Comparison of ENCODE assay signal across 9 mouse cellular contexts in genomic region chr2:118509688-118510446, GRCm38 (mm10). TPM values are rescaled to one million over a fixed set of nuclear protein-coding genes. Genes with fewer than 3 reads are reported as not detected.
A peak's percentile ranks its signal among the peaks of the same experiment; 100 is the strongest.
DNase-seq lines count a peak whose midpoint lies in the region; ATAC-seq and TF ChIP-seq lines count a peak whose summit lies in the region.
"Had no signal": no experiment of that assay in that cellular context is flagged by ENCODE, and none has a peak within 500 bp of the region (broad histone marks: within the 10 kb centered on the region; RNA-seq: fewer than 3 reads in every experiment).

No protein-coding gene starts in this region.

- H3K9ac ChIP-seq in forebrain, postnatal 0 days: no peak overlapping the region
- peak overlapping the region; percentile 8; the same call in 1 of the 2 replicates for H3K9ac ChIP-seq in lung, embryonic 15.5 days
- H3K9ac ChIP-seq in hindbrain, postnatal 0 days (replicated peaks; ENCODE audit: low read length): no peak overlapping the region
- H3K9ac ChIP-seq in neural tube, embryonic 15.5 days (replicated peaks): no peak overlapping the region

- TF ChIP-seq CTCF in forebrain, postnatal 0 days (IDR thresholded peaks at IDR 0.05; ENCODE audit: low read depth): no peak
- no peak for TF ChIP-seq CTCF in hindbrain, postnatal 0 days (IDR thresholded peaks at IDR 0.05; ENCODE audit: low read depth)
- no peak for TF ChIP-seq CTCF in left cerebral cortex, adult 2 months (IDR thresholded peaks at IDR 0.05)

- no peak for DNase-seq in forebrain, embryonic 10.5 days (ENCODE audit: extremely low spot score, low spot score)
- no peak for DNase-seq in forebrain, postnatal 0 days
- DNase-seq in lung, postnatal 25 days (ENCODE audit: low spot score): no peak
- no peak for DNase-seq in hindbrain, postnatal 0 days (ENCODE audit: low spot score)
- DNase-seq in left cerebral cortex, adult 2 months (ENCODE audit: extremely low spot score in 1 of 2, low spot score in 2 of 2): no peak
- DNase-seq: thymus, postnatal 4 days had no signal

- WGBS in forebrain, embryonic 10.5 days: 51% methylated on average over 8 of the region's 8 CpGs
- 41% methylated on average over 8 of the region's 8 CpGs for WGBS in forebrain, postnatal 0 days
- 39% methylated on average over 8 of the region's 8 CpGs for WGBS in lung, embryonic 15.5 days
- 53% methylated on average over 7 of the region's 8 CpGs for WGBS in hindbrain, postnatal 0 days
- WGBS in neural tube, embryonic 15.5 days: 42% methylated on average over 8 of the region's 8 CpGs

- no peak for ATAC-seq in forebrain, postnatal 0 days
- no peak for ATAC-seq in lung, embryonic 15.5 days (ENCODE audit: borderline replicate concordance, extremely low read depth, low FRiP score, low TSS enrichment)
- no peak for ATAC-seq in hindbrain, postnatal 0 days
- ATAC-seq in neural tube, embryonic 15.5 days (ENCODE audit: low FRiP score): no peak
- ATAC-seq in erythroblast, adult 5-6 weeks (replicated peaks; ENCODE audit: low FRiP score, poor library complexity, severe bottlenecking): no peak

- peak overlapping the region; percentile 34 for H3K4me3 ChIP-seq in forebrain, embryonic 10.5 days
- no peak overlapping the region for H3K4me3 ChIP-seq in forebrain, postnatal 0 days (ENCODE audit: low read depth, low read length)
- H3K4me3 ChIP-seq in lung, embryonic 15.5 days: no peak overlapping the region
- no peak overlapping the region for H3K4me3 ChIP-seq in hindbrain, postnatal 0 days (ENCODE audit: low read length)
- H3K4me3 ChIP-seq in neural tube, embryonic 15.5 days (replicated peaks): no peak overlapping the region
- no peak overlapping the region for H3K4me3 ChIP-seq in left cerebral cortex, adult 2 months

- H3K36me3 ChIP-seq in forebrain, embryonic 10.5 days (replicated peaks): no peaks in the 10 kb centered on the region
- H3K36me3 ChIP-seq in forebrain, postnatal 0 days (ENCODE audit: insufficient read depth): no peaks in the 10 kb centered on the region
- H3K36me3 ChIP-seq in lung, embryonic 15.5 days: no peaks in the 10 kb centered on the region
- H3K36me3 ChIP-seq in hindbrain, postnatal 0 days (ENCODE audit: insufficient read depth, low read length): no peaks in the 10 kb centered on the region
- H3K36me3 ChIP-seq in neural tube, embryonic 15.5 days: no peaks in the 10 kb centered on the region

- intact Hi-C loops in left cerebral cortex, adult 2 months (cut with DNase I): loop anchor here (2.0 kb wide), 1 partner anchor 39 kb away; the partner anchor contains the start of gene Bmf

- H3K4me1 ChIP-seq in forebrain, embryonic 10.5 days: peaks cover 43% of the 10 kb centered on the region
- H3K4me1 ChIP-seq in forebrain, postnatal 0 days (ENCODE audit: insufficient read depth): no peaks in the 10 kb centered on the region
- peaks cover 32% of the 10 kb centered on the region for H3K4me1 ChIP-seq in lung, embryonic 15.5 days
- peaks cover 7% of the 10 kb centered on the region; the same call in 1 of the 2 replicates for H3K4me1 ChIP-seq in hindbrain, postnatal 0 days (ENCODE audit: insufficient read depth, low read length)
- H3K4me1 ChIP-seq in neural tube, embryonic 15.5 days: peaks cover 16% of the 10 kb centered on the region

- H3K9me3 ChIP-seq in forebrain, embryonic 10.5 days: no peaks in the 10 kb centered on the region
- H3K9me3 ChIP-seq in forebrain, postnatal 0 days (ENCODE audit: low read length): no peaks in the 10 kb centered on the region
- H3K9me3 ChIP-seq in lung, embryonic 15.5 days: no peaks in the 10 kb centered on the region
- no peaks in the 10 kb centered on the region for H3K9me3 ChIP-seq in hindbrain, postnatal 0 days (ENCODE audit: low read length)
- H3K9me3 ChIP-seq in neural tube, embryonic 15.5 days (replicated peaks): no peaks in the 10 kb centered on the region

- H3K4me2 ChIP-seq in forebrain, postnatal 0 days (ENCODE audit: low read depth): no peak overlapping the region
- H3K4me2 ChIP-seq in lung, embryonic 15.5 days: peak overlapping the region; percentile 21; the same call in 1 of the 2 replicates
- peak overlapping the region; percentile 23; the same call in 1 of the 2 replicates for H3K4me2 ChIP-seq in hindbrain, postnatal 0 days (ENCODE audit: low read depth, low read length)
- no peak overlapping the region for H3K4me2 ChIP-seq in neural tube, embryonic 15.5 days

- peak overlapping the region; percentile 88 for H3K27ac ChIP-seq in forebrain, embryonic 10.5 days
- H3K27ac ChIP-seq in forebrain, postnatal 0 days (ENCODE audit: low read depth, low read length): no peak overlapping the region
- H3K27ac ChIP-seq in lung, embryonic 15.5 days: peak overlapping the region; percentile 80
- H3K27ac ChIP-seq in hindbrain, postnatal 0 days: peak overlapping the region; percentile 56; the same call in 1 of the 2 replicates
- peak overlapping the region; percentile 60; the same call in 1 of the 2 replicates for H3K27ac ChIP-seq in neural tube, embryonic 15.5 days (replicated peaks)
- H3K27ac ChIP-seq in left cerebral cortex, adult 2 months: no peak overlapping the region

- peaks cover 20% of the 10 kb centered on the region for H3K27me3 ChIP-seq in forebrain, embryonic 10.5 days (ENCODE audit: poor library complexity, severe bottlenecking)
- H3K27me3 ChIP-seq in forebrain, postnatal 0 days (ENCODE audit: insufficient read depth, low read length): no peaks in the 10 kb centered on the region
- H3K27me3 ChIP-seq in lung, embryonic 15.5 days: no peaks in the 10 kb centered on the region
- no peaks in the 10 kb centered on the region for H3K27me3 ChIP-seq in hindbrain, postnatal 0 days (ENCODE audit: insufficient read depth, low read length)
- H3K27me3 ChIP-seq in neural tube, embryonic 15.5 days (replicated peaks): peaks cover 8% of the 10 kb centered on the region; the same call in 1 of the 2 replicates

RNA-seq across cellular contexts. Expression of gene Srp14, which starts 30.4 kb away (rescaled TPM):
- 238 and 240 TPM in 2 replicates for polyA plus RNA-seq in forebrain, embryonic 10.5 days (2016; fragmentation: Nextera tagmentation; extraction: Ambion mirVana)
- total RNA-seq in forebrain, postnatal 0 days (2014; rRNA removed): 180 and 252 TPM in 2 replicates
- polyA plus RNA-seq in forebrain, postnatal 0 days (2015; fragmentation: Nextera tagmentation; extraction: Ambion mirVana): 357 and 411 TPM in 2 replicates
- 238 and 244 TPM in 2 replicates for polyA plus RNA-seq in lung, embryonic 15.5 days (2015; fragmentation: Nextera tagmentation; extraction: Ambion mirVana)
- total RNA-seq in hindbrain, postnatal 0 days (2014; rRNA removed): 126 and 151 TPM in 2 replicates
- polyA plus RNA-seq in hindbrain, postnatal 0 days (2015; fragmentation: Nextera tagmentation; extraction: Ambion mirVana): 330 and 361 TPM in 2 replicates
- 317 and 351 TPM in 2 replicates for polyA plus RNA-seq in neural tube, embryonic 15.5 days (2015; fragmentation: Nextera tagmentation; extraction: Ambion mirVana)
- 100 to 1,000 TPM; 155 to 157 TPM for total RNA-seq in left cerebral cortex, adult 2 months (2021)
- 39.8 and 109 TPM in 2 replicates for total RNA-seq in erythroblast, adult 5-6 weeks (2015; ENCODE audit: low replicate concordance)
- 61.2 and 71.2 TPM in 2 replicates for total RNA-seq in erythroblast, adult 5-6 weeks (2017; ENCODE audit: low replicate concordance)

RNA-seq across cellular contexts. Expression of gene Bmf, which starts 39.6 kb away (rescaled TPM):
- polyA plus RNA-seq in forebrain, embryonic 10.5 days (2016; fragmentation: Nextera tagmentation; extraction: Ambion mirVana): 3.8 and 4.5 TPM in 2 replicates
- 5.3 and 6.6 TPM in 2 replicates for total RNA-seq in forebrain, postnatal 0 days (2014; rRNA removed)
- 1.2 and 1.3 TPM in 2 replicates for polyA plus RNA-seq in forebrain, postnatal 0 days (2015; fragmentation: Nextera tagmentation; extraction: Ambion mirVana)
- polyA plus RNA-seq in lung, embryonic 15.5 days (2015; fragmentation: Nextera tagmentation; extraction: Ambion mirVana): 5.5 and 8.5 TPM in 2 replicates
- total RNA-seq in hindbrain, postnatal 0 days (2014; rRNA removed): 10.4 and 10.6 TPM in 2 replicates
- 1.3 and 1.4 TPM in 2 replicates for polyA plus RNA-seq in hindbrain, postnatal 0 days (2015; fragmentation: Nextera tagmentation; extraction: Ambion mirVana)
- polyA plus RNA-seq in neural tube, embryonic 15.5 days (2015; fragmentation: Nextera tagmentation; extraction: Ambion mirVana): 2.0 and 3.6 TPM in 2 replicates
- total RNA-seq in left cerebral cortex, adult 2 months (2021): 1 to 10 TPM; 3.2 to 4.0 TPM
- total RNA-seq in erythroblast, adult 5-6 weeks (2015; ENCODE audit: low replicate concordance): 2.1 and 12.7 TPM in 2 replicates
- 1.4 and 3.2 TPM in 2 replicates for total RNA-seq in erythroblast, adult 5-6 weeks (2017; ENCODE audit: low replicate concordance)

Comparison
In these comparisons a context has a peak if more than half of its experiments do, and no peak if none do; other contexts are left out.
1. H3K27ac ChIP-seq: peak in forebrain, embryonic 10.5 days (single experiment), lung, embryonic 15.5 days (single experiment), hindbrain, postnatal 0 days (single experiment) and neural tube, embryonic 15.5 days (single experiment); none in forebrain, postnatal 0 days (single experiment) and left cerebral cortex, adult 2 months (single experiment).
2. H3K4me2 ChIP-seq: peak in lung, embryonic 15.5 days (single experiment) and hindbrain, postnatal 0 days (single experiment); none in forebrain, postnatal 0 days (single experiment) and neural tube, embryonic 15.5 days (single experiment).